Mouse (Mus musculus): ENCODE results near the gene Erbb4.

Erbb4 gene

GRCm38 (mm10) chr1:68047139-68047538 is 1060.7 kb downstream of the Erbb4 start:
- no peak for DNase-seq

- DNase-seq = no peak
These were observed 1061.3 kb downstream of the Erbb4 start for GRCm38 (mm10) chr1:68046551-68046970.

GRCm38 (mm10) chr1:68024086-68024940 is 1083.5 kb downstream of the Erbb4 start:
- DNase-seq = no peak

- DNase-seq = no peak
These were observed 1087.8 kb downstream of the Erbb4 start for GRCm38 (mm10) chr1:68020020-68020419.

- no peak for DNase-seq
These were observed 1088.2 kb downstream of the Erbb4 start for GRCm38 (mm10) chr1:68019618-68020017.

Measured in kidney, postnatal 10 days (tissue).